1 mouse cellular context compared by ENCODE assay signal in the genomic region with DNA sequence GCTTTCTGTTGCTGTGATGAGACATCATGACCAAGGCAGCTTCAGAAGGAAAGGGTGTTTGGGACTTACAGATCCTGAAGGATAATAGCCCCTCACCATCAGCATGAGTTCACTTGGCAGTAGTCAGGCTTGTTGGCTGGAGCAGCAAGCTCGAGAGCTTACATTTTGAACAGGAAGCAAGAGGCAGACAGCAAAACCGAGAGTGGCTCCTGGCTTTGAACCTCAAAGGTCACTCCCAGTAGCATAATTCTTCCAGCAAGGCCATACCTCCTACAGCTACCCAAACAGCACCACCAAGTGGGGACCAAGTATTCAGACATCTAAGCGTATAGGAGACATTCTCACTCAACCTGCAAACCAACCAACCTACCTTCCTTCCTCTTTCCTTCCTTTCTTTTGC.
TF ChIP-seq lines count a peak whose summit lies in the region.

No protein-coding gene starts in this region.

TF ChIP-seq in MEL, 35 proteins besides CTCF, POLR2A, EP300 and RAD21:
- TF ChIP-seq SIN3A (IDR thresholded peaks at IDR 0.05; ENCODE audit: low read length), result no peak
- no peak for TF ChIP-seq ZC3H11A (IDR thresholded peaks at IDR 0.05; ENCODE audit: low read depth, low read length)
- no peak for TF ChIP-seq USF1 (IDR thresholded peaks at IDR 0.05; ENCODE audit: low read depth, low read length)
- TF ChIP-seq POLR2AphosphoS2 (IDR thresholded peaks at IDR 0.05; ENCODE audit: low read length), result no peak
- TF ChIP-seq USF2 (IDR thresholded peaks at IDR 0.05; ENCODE audit: borderline replicate concordance in 1 of 2, insufficient read depth in 1 of 2, low read depth in 1 of 2, low read length in 2 of 2), result no peak
- TF ChIP-seq SMC3 (IDR thresholded peaks at IDR 0.05; ENCODE audit: low read depth, low read length), result no peak
- TF ChIP-seq MAFK (IDR thresholded peaks at IDR 0.05; ENCODE audit: borderline replicate concordance, low read depth, low read length), result no peak
- TF ChIP-seq MAZ (IDR thresholded peaks at IDR 0.05; ENCODE audit: low read depth, low read length), result no peak
- TF ChIP-seq POLR2AphosphoS5 (IDR thresholded peaks at IDR 0.05; ENCODE audit: borderline replicate concordance, low read depth, low read length), result no peak
- no peak for TF ChIP-seq ELF1 (IDR thresholded peaks at IDR 0.05; ENCODE audit: low read depth, low read length)
- no peak for TF ChIP-seq TCF12 (IDR thresholded peaks at IDR 0.05; ENCODE audit: low read depth, low read length)
- no peak for TF ChIP-seq JUND (IDR thresholded peaks at IDR 0.05; ENCODE audit: low read depth, low read length)
TF ChIP-seq in MEL: peak in this region for 0.
